Mouse (Mus musculus): Measurements from ENCODE around the gene Slc44a5.

Slc44a5 gene

GRCm38 (mm10) chr3:153973171-153973948 lies at the start of gene Slc44a5:
Gene Slc44a5, plus strand, starts transcription at chr3:153973436.
- no peak for DNase-seq (ENCODE audit: low read depth)

- DNase-seq (ENCODE audit: low read depth) = no peak
Measured at GRCm38 (mm10) chr3:153926333-153926732, 46.9 kb upstream of the Slc44a5 start.

GRCm38 (mm10) chr3:153929526-153929925 lies 43.7 kb upstream of the Slc44a5 start:
- peak; percentile 61 for DNase-seq (ENCODE audit: low read depth)

- no peak for DNase-seq (ENCODE audit: low read depth)
Measured at GRCm38 (mm10) chr3:153932461-153932860, 40.8 kb upstream of the Slc44a5 start.

- no peak for DNase-seq (ENCODE audit: low read depth)
Measured at GRCm38 (mm10) chr3:153935878-153936277, 37.4 kb upstream of the Slc44a5 start.

GRCm38 (mm10) chr3:153937116-153937810 lies 36.0 kb upstream of the Slc44a5 start:
- DNase-seq (ENCODE audit: low read depth) = no peak

GRCm38 (mm10) chr3:153940021-153940420 lies 33.2 kb upstream of the Slc44a5 start:
- DNase-seq (ENCODE audit: low read depth) = no peak

- no peak for DNase-seq (ENCODE audit: low read depth)
Measured at GRCm38 (mm10) chr3:153940486-153940885, 32.8 kb upstream of the Slc44a5 start.

GRCm38 (mm10) chr3:153941613-153942012 lies 31.6 kb upstream of the Slc44a5 start:
- DNase-seq (ENCODE audit: low read depth) = no peak

- DNase-seq (ENCODE audit: low read depth) = no peak
Measured at GRCm38 (mm10) chr3:153943003-153943640, 30.1 kb upstream of the Slc44a5 start.

GRCm38 (mm10) chr3:153943901-153944334 lies 29.3 kb upstream of the Slc44a5 start:
- DNase-seq (ENCODE audit: low read depth) = no peak

- peak; percentile 97 for DNase-seq (ENCODE audit: low read depth)
Measured at GRCm38 (mm10) chr3:153944335-153944990, 28.8 kb upstream of the Slc44a5 start, which contains the start of gene Acadm. Gene Acadm, minus strand, starts transcription at chr3:153944632.

GRCm38 (mm10) chr3:153947271-153947670 lies 26.0 kb upstream of the Slc44a5 start:
- DNase-seq (ENCODE audit: low read depth) = no peak

GRCm38 (mm10) chr3:153948176-153948575 lies 25.1 kb upstream of the Slc44a5 start:
- no peak for DNase-seq (ENCODE audit: low read depth)

- peak; percentile 35 for DNase-seq (ENCODE audit: low read depth)
Measured at GRCm38 (mm10) chr3:153957916-153958315, 15.3 kb upstream of the Slc44a5 start.

- DNase-seq (ENCODE audit: low read depth) = peak; percentile 79
Measured at GRCm38 (mm10) chr3:153959035-153959730, 14.1 kb upstream of the Slc44a5 start.

GRCm38 (mm10) chr3:153959731-153960207 lies 13.5 kb upstream of the Slc44a5 start:
- no peak for DNase-seq (ENCODE audit: low read depth)

- no peak for DNase-seq (ENCODE audit: low read depth)
Measured at GRCm38 (mm10) chr3:153960884-153961283, 12.4 kb upstream of the Slc44a5 start.

GRCm38 (mm10) chr3:153961632-153962389 lies 11.4 kb upstream of the Slc44a5 start:
- DNase-seq (ENCODE audit: low read depth) = peak; percentile 42

GRCm38 (mm10) chr3:153967447-153967846 lies 5.8 kb upstream of the Slc44a5 start:
- no peak for DNase-seq (ENCODE audit: low read depth)

- DNase-seq (ENCODE audit: low read depth) = peak; percentile 84
Measured at GRCm38 (mm10) chr3:153968549-153968948, 4.7 kb upstream of the Slc44a5 start.

Measured in induced T-regulatory cell, adult 2 months (primary cell).